ENCODE assay signal across 9 mouse cellular contexts in genomic region chr14:57707100-57707893, GRCm38 (mm10). TPM values are rescaled to one million over a fixed set of nuclear protein-coding genes. Genes with fewer than 3 reads are reported as not detected.
DNase-seq lines count a peak whose midpoint lies in the region; ATAC-seq and TF ChIP-seq lines count a peak whose summit lies in the region.
"Had no signal": no experiment of that assay in that cellular context is flagged by ENCODE, and none has a peak within 500 bp of the region (broad histone marks: within the 10 kb centered on the region; RNA-seq: fewer than 3 reads in every experiment).

No protein-coding gene starts in this region.

- TF ChIP-seq POLR2A in lung, adult 2 months (IDR thresholded peaks at IDR 0.05; ENCODE audit: borderline replicate concordance, extremely low read depth, low read depth, low read length) = no peak

- H3K27ac ChIP-seq in forebrain, embryonic 13.5 days = peak overlapping the region; percentile 63
- H3K27ac ChIP-seq in hindbrain, embryonic 12.5 days = peak overlapping the region; percentile 41

- DNase-seq in cerebellum, adult 9-11 months = peak; percentile 30
- no peak for DNase-seq in cerebellum, adult 9-10 months
- DNase-seq in adrenal gland, adult 2 months = peak; percentile 66
- peak; percentile 21 for DNase-seq in lung, adult 2 months
- peak; percentile 52 for DNase-seq in skeletal muscle tissue, adult 2 months (ENCODE audit: low read depth, low spot score)

- ATAC-seq in forebrain, embryonic 13.5 days = peak; percentile 22; the same call in 1 of the 2 replicates
- ATAC-seq in hindbrain, embryonic 12.5 days (ENCODE audit: low FRiP score) = no peak
- ATAC-seq in erythroblast, adult 5-6 weeks (replicated peaks; ENCODE audit: low FRiP score, poor library complexity, severe bottlenecking) = no peak

- no peak for TF ChIP-seq CTCF in lung, adult 2 months (IDR thresholded peaks at IDR 0.05; ENCODE audit: insufficient read depth, low read length)

- H3K9me3 ChIP-seq in forebrain, embryonic 13.5 days (replicated peaks) = no peaks in the 10 kb centered on the region
- no peaks in the 10 kb centered on the region for H3K9me3 ChIP-seq in hindbrain, embryonic 12.5 days (replicated peaks)

- 0 out of 2 replicates have a peak overlapping the region, but pooled peaks have one; percentile 18 for H3K4me2 ChIP-seq in forebrain, embryonic 13.5 days
- peak overlapping the region; percentile 9; the same call in 1 of the 2 replicates for H3K4me2 ChIP-seq in hindbrain, embryonic 12.5 days (replicated peaks)

- H3K4me3 ChIP-seq in forebrain, embryonic 13.5 days = no peak overlapping the region
- H3K4me3 ChIP-seq in hindbrain, embryonic 12.5 days = no peak overlapping the region
- no peak overlapping the region for H3K4me3 ChIP-seq in lung, adult 2 months (replicated peaks; ENCODE audit: extremely low read depth, low read depth, low read length)
- H3K4me3 ChIP-seq: myocyte had no signal

- 26% methylated on average over 18 of the region's 18 CpGs for WGBS in forebrain, embryonic 13.5 days
- 44% methylated on average over 18 of the region's 18 CpGs for WGBS in hindbrain, embryonic 12.5 days
- 28% methylated on average over 18 of the region's 18 CpGs for WGBS in lung, adult 2 months

- H3K36me3 ChIP-seq in forebrain, embryonic 13.5 days (ENCODE audit: poor library complexity, severe bottlenecking) = no peaks in the 10 kb centered on the region
- H3K36me3 ChIP-seq in hindbrain, embryonic 12.5 days = 0 out of 2 replicates have a peak, but pooled peaks cover 2% of the 10 kb centered on the region

- no peaks in the 10 kb centered on the region for H3K27me3 ChIP-seq in forebrain, embryonic 13.5 days
- no peaks in the 10 kb centered on the region for H3K27me3 ChIP-seq in hindbrain, embryonic 12.5 days

- peak overlapping the region; percentile 46 for H3K9ac ChIP-seq in forebrain, embryonic 13.5 days
- peak overlapping the region; percentile 23; the same call in 1 of the 2 replicates for H3K9ac ChIP-seq in hindbrain, embryonic 12.5 days

- H3K4me1 ChIP-seq in forebrain, embryonic 13.5 days = peaks cover 28% of the 10 kb centered on the region
- H3K4me1 ChIP-seq in hindbrain, embryonic 12.5 days = peaks cover 21% of the 10 kb centered on the region
- H3K4me1 ChIP-seq in lung, adult 2 months (ENCODE audit: control insufficient read depth, insufficient read depth, low read length) = peaks cover 45% of the 10 kb centered on the region

RNA-seq across cellular contexts. Expression of gene Gm49361, which starts 38.6 kb away (rescaled TPM):
- total RNA-seq in adrenal gland, adult 2 months (2021) = 1 to 10 TPM in 1 of 2 experiments, not detected in 1; 3.5 TPM
- not detected in 2 replicates for polyA plus RNA-seq in adrenal gland, adult 2 months (2012; rRNA removed)
- polyA plus RNA-seq in forebrain, embryonic 13.5 days (2015; fragmentation: Nextera tagmentation; extraction: Ambion mirVana) = not detected in 2 replicates
- not detected in 2 replicates for polyA plus RNA-seq in hindbrain, embryonic 12.5 days (2016; fragmentation: Nextera tagmentation; extraction: Ambion mirVana)
- 2.2 TPM in 1 of 2 replicates, not detected in the other for polyA plus RNA-seq in lung, adult 2 months (2012; rRNA removed)
- total RNA-seq in erythroblast, adult 5-6 weeks (2015; ENCODE audit: low replicate concordance) = not detected in 2 replicates
- total RNA-seq in erythroblast, adult 5-6 weeks (2017; ENCODE audit: low replicate concordance) = not detected in 2 replicates
- polyA plus RNA-seq: myocyte had no signal

RNA-seq across cellular contexts. Expression of gene Xpo4, which starts 42.1 kb away (rescaled TPM):
- 10 to 100 TPM; 28.5 to 33.6 TPM for total RNA-seq in adrenal gland, adult 2 months (2021)
- polyA plus RNA-seq in adrenal gland, adult 2 months (2012; rRNA removed) = 2.3 and 3.2 TPM in 2 replicates
- polyA plus RNA-seq in forebrain, embryonic 13.5 days (2015; fragmentation: Nextera tagmentation; extraction: Ambion mirVana) = 19.3 and 21.8 TPM in 2 replicates
- 24.4 and 24.8 TPM in 2 replicates for polyA plus RNA-seq in hindbrain, embryonic 12.5 days (2016; fragmentation: Nextera tagmentation; extraction: Ambion mirVana)
- polyA plus RNA-seq in lung, adult 2 months (2012; rRNA removed) = 2.3 and 3.8 TPM in 2 replicates
- total RNA-seq in erythroblast, adult 5-6 weeks (2015; ENCODE audit: low replicate concordance) = 13.1 and 15.7 TPM in 2 replicates
- 26.1 and 51.7 TPM in 2 replicates for total RNA-seq in erythroblast, adult 5-6 weeks (2017; ENCODE audit: low replicate concordance)

RNA-seq across cellular contexts. Expression of gene Lats2, which starts 50.9 kb away (rescaled TPM):
- 10 to 100 TPM; 43.0 to 44.4 TPM for total RNA-seq in adrenal gland, adult 2 months (2021)
- polyA plus RNA-seq in adrenal gland, adult 2 months (2012; rRNA removed) = 92.0 and 94.2 TPM in 2 replicates
- 7.8 and 8.3 TPM in 2 replicates for polyA plus RNA-seq in forebrain, embryonic 13.5 days (2015; fragmentation: Nextera tagmentation; extraction: Ambion mirVana)
- 21.3 and 23.9 TPM in 2 replicates for polyA plus RNA-seq in hindbrain, embryonic 12.5 days (2016; fragmentation: Nextera tagmentation; extraction: Ambion mirVana)
- 85.5 and 111 TPM in 2 replicates for polyA plus RNA-seq in lung, adult 2 months (2012; rRNA removed)
- total RNA-seq in erythroblast, adult 5-6 weeks (2015; ENCODE audit: low replicate concordance) = 6.3 and 7.9 TPM in 2 replicates
- 9.9 and 16.0 TPM in 2 replicates for total RNA-seq in erythroblast, adult 5-6 weeks (2017; ENCODE audit: low replicate concordance)
